Mouse (Mus musculus) spleen, postnatal 0 days (tissue): ENCODE results near the gene Top1. TPM values are rescaled to one million over a fixed set of nuclear protein-coding genes. Genes with fewer than 3 reads are reported as not detected.

Source experiments
- polyA plus RNA-seq: library from polyadenylated mRNA; unstranded; fragments of >200 nt; fragmentation: Nextera tagmentation; extraction: Ambion mirVana; gene quantifications from 2 replicates; pipeline ENCODE4 v1.2.1, GENCODE M21; 2015

The Top1 gene
- polyA plus RNA-seq: 60.6 and 64.1 TPM in 2 replicates

DNA sequence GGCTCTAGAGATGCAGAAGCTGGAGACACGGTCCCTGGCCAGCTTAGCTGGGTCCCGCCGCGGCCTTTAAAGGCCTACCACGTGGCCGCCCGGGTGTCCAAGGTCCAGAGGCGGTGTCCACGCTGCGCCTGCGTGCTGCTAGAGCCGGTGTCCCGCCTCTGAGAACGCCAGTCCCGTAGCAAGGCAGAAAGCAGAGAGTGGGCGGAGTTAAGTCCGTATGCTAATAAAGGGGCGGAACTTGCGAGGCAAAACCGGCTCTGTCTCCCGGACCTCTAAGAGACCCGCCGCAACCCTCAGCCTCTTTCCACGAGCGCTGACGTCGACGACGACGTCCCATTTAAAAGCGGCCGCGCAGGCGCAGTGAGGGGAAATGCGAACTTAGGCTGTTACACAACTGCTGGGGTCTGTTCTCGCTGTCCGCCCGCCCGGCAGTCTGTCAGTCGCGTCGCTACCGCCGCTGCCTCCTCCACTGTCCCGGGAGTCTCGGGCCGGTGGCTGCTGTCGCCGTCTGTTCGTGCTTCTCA lies at the start of gene Top1:
Top1 (plus strand) TSS at position 275 of the 524 bp plus-strand sequence.

DNA sequence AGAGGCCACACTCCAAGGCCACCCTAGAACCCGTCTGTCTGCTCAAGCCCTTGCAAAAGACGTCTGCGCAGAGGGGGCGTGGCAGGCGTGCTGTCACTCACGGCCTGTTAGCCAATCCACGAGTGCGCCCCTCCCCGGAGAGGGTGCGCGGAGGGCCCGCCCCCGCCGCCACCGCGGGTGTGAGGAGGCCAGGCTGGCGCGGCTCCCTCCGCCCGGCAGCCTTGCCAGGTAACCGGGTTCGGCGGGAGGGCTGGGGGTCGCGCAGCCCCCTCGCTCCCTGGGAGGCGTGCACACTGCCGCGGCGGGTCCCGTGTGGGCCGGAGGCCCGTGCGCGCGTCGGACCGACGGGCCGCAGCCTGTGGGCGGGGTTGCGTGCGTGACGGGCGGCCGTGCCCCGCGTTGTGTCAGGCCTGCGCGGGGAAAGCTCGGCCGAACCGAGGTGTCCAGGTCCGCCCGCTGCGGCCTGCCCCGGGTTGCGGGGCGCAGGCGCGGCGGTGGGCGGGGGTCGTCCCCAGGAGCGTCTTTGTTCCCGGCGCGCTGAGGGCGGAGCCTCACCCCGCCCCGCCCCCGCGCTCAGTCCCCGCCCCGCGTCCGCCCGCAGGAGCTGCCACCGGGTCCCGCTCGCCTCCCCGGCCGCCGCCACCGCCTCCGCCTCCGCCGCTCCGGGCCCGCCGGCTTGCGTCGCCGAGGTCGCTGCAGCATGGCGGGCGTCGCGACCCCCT lies 85.6 kb downstream of the Top1 start, which contains the start of gene Plcg1:
Plcg1 (plus strand) TSS at position 184 of the 722 bp plus-strand sequence.

Other genes starting within 250 kb of the Top1 start
- 8.4 and 12.8 TPM in 2 replicates for gene Plcg1, start 85.4 kb downstream of the Top1 start, polyA plus RNA-seq
- 2.7 and 2.8 TPM in 2 replicates for gene Zhx3, start 227.1 kb downstream of the Top1 start, polyA plus RNA-seq
- 1.2 and 2.0 TPM in 2 replicates for gene Lpin3, start 234.8 kb downstream of the Top1 start, polyA plus RNA-seq